Mouse (Mus musculus) midbrain, embryonic 15.5 days (tissue): ENCODE data around the gene Rtn4r. TPM values are rescaled to one million over a fixed set of nuclear protein-coding genes. Genes with fewer than 3 reads are reported as not detected.

ENCODE experiments used
- ATAC-seq: fragments of 200-750 bp; cut with Nextera tagmentation; replicated peaks from 2 replicates; pipeline ENCODE4 v1.8.0; 2017; ENCODE audit warnings: moderate TSS enrichment
- H3K27ac ChIP-seq: fragments of 300-500 bp; sonication (generic); 2 replicates; pipeline ENCODE4 v1.5.1; 2015; ENCODE audit warnings: mild to moderate bottlenecking, inconsistent platforms
- H3K27me3 ChIP-seq: fragments of 300-500 bp; sonication (generic); replicated peaks from 2 replicates; pipeline ENCODE4 v1.6.1; 2015; ENCODE audit warnings: inconsistent platforms
- H3K36me3 ChIP-seq: fragments of 300-500 bp; sonication (generic); replicated peaks from 2 replicates; pipeline ENCODE4 v1.6.1; 2015; ENCODE audit warnings: inconsistent platforms
- H3K4me1 ChIP-seq: fragments of 300-500 bp; sonication (generic); 2 replicates; pipeline ENCODE4 v1.6.1; 2015; ENCODE audit warnings: inconsistent platforms
- H3K4me2 ChIP-seq: fragments of 300-500 bp; sonication (generic); 2 replicates; pipeline ENCODE4 v1.6.1; 2015; ENCODE audit warnings: inconsistent platforms, mild to moderate bottlenecking, moderate library complexity
- H3K4me3 ChIP-seq: fragments of 300-500 bp; sonication (generic); 2 replicates; pipeline ENCODE4 v1.5.1; 2015; ENCODE audit warnings: mild to moderate bottlenecking, inconsistent platforms
- H3K9ac ChIP-seq: fragments of 300-500 bp; sonication (generic); 2 replicates; pipeline ENCODE4 v1.6.1; 2015; ENCODE audit warnings: mild to moderate bottlenecking, inconsistent platforms
- H3K9me3 ChIP-seq: fragments of 300-500 bp; sonication (generic); 2 replicates; pipeline ENCODE4 v1.6.1; 2016; ENCODE audit warnings: inconsistent platforms
- WGBS: fragments of 180-500 bp; shearing (Covaris S2); methylation state at CpG from one replicate; pipeline ENCODE4 v1.1.7; 2015; ENCODE audit warnings: mixed read lengths; 5-methylcytosine and 5-hydroxymethylcytosine counted together
- polyA plus RNA-seq: library from polyadenylated mRNA; unstranded; fragments of >200 nt; fragmentation: Nextera tagmentation; extraction: Ambion mirVana; gene quantifications from 2 replicates; pipeline ENCODE4 v1.2.1, GENCODE M21; 2015

Gene Rtn4r
- polyA plus RNA-seq, 1 experiment from 2014 or later: 25.0 TPM

GRCm38 (mm10) chr16:18164642-18165238 is 37.3 kb downstream of the Rtn4r start:
- WGBS: 17% methylated on average over 2 of the region's 2 CpGs
- peak; percentile 43; the same call in 1 of the 2 replicates for ATAC-seq

GRCm38 (mm10) chr16:18166613-18167190 is 39.3 kb downstream of the Rtn4r start:
- peaks cover 26% of the 10 kb centered on the region for H3K4me1 ChIP-seq
- no peaks in the 10 kb centered on the region for H3K27me3 ChIP-seq
- no peak overlapping the region for H3K4me2 ChIP-seq
- no peak overlapping the region for H3K4me3 ChIP-seq
- ATAC-seq: no peak
- WGBS: 56% methylated on average over 6 of the region's 6 CpGs
- peak overlapping the region; percentile 8; the same call in 1 of the 2 replicates for H3K27ac ChIP-seq
- no peak overlapping the region for H3K9ac ChIP-seq
- no peaks in the 10 kb centered on the region for H3K36me3 ChIP-seq
- H3K9me3 ChIP-seq: no peaks in the 10 kb centered on the region

More at GRCm38 (mm10) chr16:18164642-18165238, 37.3 kb downstream of the Rtn4r start:
- no peak overlapping the region for H3K27ac ChIP-seq
- H3K4me3 ChIP-seq: no peak overlapping the region
- H3K36me3 ChIP-seq: no peaks in the 10 kb centered on the region
- H3K9ac ChIP-seq: no peak overlapping the region
- no peaks in the 10 kb centered on the region for H3K9me3 ChIP-seq
- peaks cover 44% of the 10 kb centered on the region for H3K4me1 ChIP-seq
- no peak overlapping the region for H3K4me2 ChIP-seq
- no peaks in the 10 kb centered on the region for H3K27me3 ChIP-seq

GRCm38 (mm10) chr16:18169156-18169555 is 41.7 kb downstream of the Rtn4r start:
- ATAC-seq: no peak
- no peak overlapping the region for H3K27ac ChIP-seq
- H3K4me1 ChIP-seq: peaks cover 39% of the 10 kb centered on the region
- H3K9me3 ChIP-seq: no peaks in the 10 kb centered on the region
- WGBS: 86% methylated on average over 5 of the region's 5 CpGs
- no peaks in the 10 kb centered on the region for H3K36me3 ChIP-seq
- no peaks in the 10 kb centered on the region for H3K27me3 ChIP-seq
- no peak overlapping the region for H3K4me2 ChIP-seq
- no peak overlapping the region for H3K4me3 ChIP-seq
- H3K9ac ChIP-seq: no peak overlapping the region

- H3K9ac ChIP-seq: no peak overlapping the region
- H3K36me3 ChIP-seq: no peaks in the 10 kb centered on the region
- H3K4me1 ChIP-seq: peaks cover 33% of the 10 kb centered on the region
- H3K4me3 ChIP-seq: no peak overlapping the region
- 95% methylated on average over 3 of the region's 3 CpGs for WGBS
- H3K4me2 ChIP-seq: no peak overlapping the region
- no peaks in the 10 kb centered on the region for H3K9me3 ChIP-seq
- no peak for ATAC-seq
- no peak overlapping the region for H3K27ac ChIP-seq
- H3K27me3 ChIP-seq: no peaks in the 10 kb centered on the region
These were observed 42.3 kb downstream of the Rtn4r start for GRCm38 (mm10) chr16:18169776-18170175.

GRCm38 (mm10) chr16:18172266-18172855 is 44.9 kb downstream of the Rtn4r start:
- Histone ChIP-seq H3K9ac (no peak overlapping the region), H3K4me2 (no peak overlapping the region), H3K27ac (no peak overlapping the region), H3K9me3 (no peaks in the 10 kb centered on the region), H3K27me3 (no peaks in the 10 kb centered on the region), H3K4me1 (peaks cover 13% of the 10 kb centered on the region), H3K4me3 (no peak overlapping the region), H3K36me3 (no peaks in the 10 kb centered on the region)
- no peak for ATAC-seq
- WGBS: 7% methylated on average over 7 of the region's 7 CpGs

GRCm38 (mm10) chr16:18173231-18173630 is 45.8 kb downstream of the Rtn4r start:
- no peak overlapping the region for H3K4me3 ChIP-seq
- no peak overlapping the region for H3K9ac ChIP-seq
- 0 out of 2 replicates have a peak, but pooled peaks have one; percentile 48 for ATAC-seq
- H3K36me3 ChIP-seq: no peaks in the 10 kb centered on the region
- H3K9me3 ChIP-seq: no peaks in the 10 kb centered on the region
- 76% methylated on average over 9 of the region's 9 CpGs for WGBS
- H3K27ac ChIP-seq: no peak overlapping the region
- H3K27me3 ChIP-seq: no peaks in the 10 kb centered on the region
- peaks cover 13% of the 10 kb centered on the region for H3K4me1 ChIP-seq
- no peak overlapping the region for H3K4me2 ChIP-seq

GRCm38 (mm10) chr16:18173788-18174187 is 46.3 kb downstream of the Rtn4r start:
- no peak for ATAC-seq
- Histone ChIP-seq H3K4me1 (peaks cover 13% of the 10 kb centered on the region), H3K36me3 (no peaks in the 10 kb centered on the region), H3K27ac (no peak overlapping the region), H3K4me2 (no peak overlapping the region), H3K9ac (no peak overlapping the region), H3K4me3 (no peak overlapping the region), H3K9me3 (no peaks in the 10 kb centered on the region), H3K27me3 (no peaks in the 10 kb centered on the region)
- 56% methylated on average over 11 of the region's 11 CpGs for WGBS

- WGBS: 63% methylated on average over 6 of the region's 6 CpGs
- Histone ChIP-seq H3K4me2 (no peak overlapping the region), H3K36me3 (no peaks in the 10 kb centered on the region), H3K9me3 (no peaks in the 10 kb centered on the region), H3K9ac (no peak overlapping the region), H3K4me1 (peaks cover 17% of the 10 kb centered on the region), H3K4me3 (no peak overlapping the region), H3K27me3 (no peaks in the 10 kb centered on the region), H3K27ac (no peak overlapping the region)
- ATAC-seq: no peak
These were observed 48.5 kb downstream of the Rtn4r start for GRCm38 (mm10) chr16:18175817-18176541.

GRCm38 (mm10) chr16:18176758-18177157 is 49.3 kb downstream of the Rtn4r start:
- WGBS: 76% methylated on average over 4 of the region's 4 CpGs
- Histone ChIP-seq H3K9me3 (no peaks in the 10 kb centered on the region), H3K27me3 (no peaks in the 10 kb centered on the region), H3K36me3 (no peaks in the 10 kb centered on the region), H3K4me3 (no peak overlapping the region), H3K4me1 (peaks cover 17% of the 10 kb centered on the region), H3K27ac (no peak overlapping the region), H3K9ac (no peak overlapping the region), H3K4me2 (no peak overlapping the region)
- ATAC-seq: no peak

- H3K27me3 ChIP-seq: no peaks in the 10 kb centered on the region
- H3K4me3 ChIP-seq: no peak overlapping the region
- ATAC-seq: no peak
- no peaks in the 10 kb centered on the region for H3K36me3 ChIP-seq
- H3K9ac ChIP-seq: no peak overlapping the region
- H3K4me1 ChIP-seq: 0 out of 2 replicates have a peak, but pooled peaks cover 4% of the 10 kb centered on the region
- WGBS: 3% methylated on average over 2 of the region's 2 CpGs
- no peak overlapping the region for H3K27ac ChIP-seq
- no peak overlapping the region for H3K4me2 ChIP-seq
- no peaks in the 10 kb centered on the region for H3K9me3 ChIP-seq
These were observed 52.1 kb downstream of the Rtn4r start for GRCm38 (mm10) chr16:18179591-18179990.

GRCm38 (mm10) chr16:18181398-18181797 is 54.0 kb downstream of the Rtn4r start:
- no peak for ATAC-seq
- no peaks in the 10 kb centered on the region for H3K27me3 ChIP-seq
- H3K36me3 ChIP-seq: no peaks in the 10 kb centered on the region
- H3K9me3 ChIP-seq: no peaks in the 10 kb centered on the region
- H3K27ac ChIP-seq: no peak overlapping the region
- 61% methylated on average over 10 of the region's 10 CpGs for WGBS
- H3K4me1 ChIP-seq: 0 out of 2 replicates have a peak, but pooled peaks cover 4% of the 10 kb centered on the region
- no peak overlapping the region for H3K4me3 ChIP-seq
- no peak overlapping the region for H3K4me2 ChIP-seq
- H3K9ac ChIP-seq: no peak overlapping the region

- Histone ChIP-seq H3K4me1 (0 out of 2 replicates have a peak, but pooled peaks cover 4% of the 10 kb centered on the region), H3K36me3 (no peaks in the 10 kb centered on the region), H3K27me3 (no peaks in the 10 kb centered on the region), H3K9ac (no peak overlapping the region), H3K9me3 (no peaks in the 10 kb centered on the region), H3K4me2 (no peak overlapping the region), H3K27ac (no peak overlapping the region), H3K4me3 (no peak overlapping the region)
- no peak for ATAC-seq
- WGBS: 86% methylated on average over 8 of the region's 8 CpGs
These were observed 55.3 kb downstream of the Rtn4r start for GRCm38 (mm10) chr16:18182766-18183165.
